Mouse (Mus musculus): ENCODE measurements around the gene Rbm20.

DNA sequence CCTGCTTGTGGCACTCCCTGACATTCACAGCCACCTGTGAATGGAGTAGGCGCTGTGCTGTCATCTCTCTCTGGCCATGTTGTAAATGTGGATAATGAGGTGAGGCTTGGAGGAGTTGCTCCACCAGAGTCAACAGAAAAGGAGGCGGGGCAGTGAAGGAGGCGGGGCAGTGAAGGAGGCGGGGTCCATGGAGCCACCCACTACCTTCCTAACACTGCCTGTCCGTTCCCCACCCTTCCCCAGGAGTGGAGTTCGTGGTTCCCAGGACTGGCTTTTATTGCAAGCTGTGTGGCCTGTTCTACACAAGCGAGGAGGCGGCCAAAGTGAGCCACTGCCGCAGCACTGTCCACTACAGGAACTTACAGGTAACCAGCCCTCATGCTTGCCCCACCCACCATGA is 182.0 kb downstream of the Rbm20 start:
- TF ChIP-seq EP300 (IDR thresholded peaks at IDR 0.05; ENCODE audit: insufficient read depth, low read depth, low read length) (no peak), CTCF (IDR thresholded peaks at IDR 0.05) (no peak), POLR2A (IDR thresholded peaks at IDR 0.05; ENCODE audit: insufficient read depth, low read depth, low read length) (no peak)

Measured in heart, adult 2 months (tissue).